Mouse (Mus musculus) heart, embryonic 10.5 days (tissue): ENCODE results near the gene Fam229a. TPM values are rescaled to one million over a fixed set of nuclear protein-coding genes. Genes with fewer than 3 reads are reported as not detected.
"Not testable (repeated sequence)": the region's sequence is repeated elsewhere in the genome, so short reads cannot be mapped to it uniquely, and the experiment has no call there.

Experiments used
- DNase-seq: peaks from one replicate; pipeline ENCODE4 v3.0.0-alpha.2; 2017; ENCODE audit warnings: low spot score
- H3K27ac ChIP-seq: fragments of 300-500 bp; sonication (generic); 2 replicates; pipeline ENCODE4 v1.5.1; 2016; ENCODE audit warnings: mild to moderate bottlenecking
- H3K27me3 ChIP-seq: fragments of 300-500 bp; sonication (generic); 2 replicates; pipeline ENCODE4 v1.6.1; 2016; ENCODE audit warnings: mild to moderate bottlenecking; ENCODE audit not compliant: poor library complexity, insufficient read depth, severe bottlenecking
- H3K36me3 ChIP-seq: fragments of 300-500 bp; sonication (generic); 2 replicates; pipeline ENCODE4 v1.6.1; 2016; ENCODE audit warnings: mild to moderate bottlenecking, moderate library complexity
- H3K4me1 ChIP-seq: fragments of 300-500 bp; sonication (generic); 2 replicates; pipeline ENCODE4 v1.6.1; 2016; ENCODE audit warnings: mild to moderate bottlenecking
- H3K4me3 ChIP-seq: fragments of 300-500 bp; sonication (generic); 2 replicates; pipeline ENCODE4 v1.5.1; 2016; ENCODE audit warnings: mild to moderate bottlenecking, moderate library complexity
- H3K9me3 ChIP-seq: fragments of 300-500 bp; sonication (generic); 2 replicates; pipeline ENCODE4 v1.6.1; 2016; ENCODE audit warnings: mild to moderate bottlenecking, moderate library complexity
- WGBS: fragments of 180-500 bp; shearing (Covaris S2); methylation state at CpG from one replicate; pipeline ENCODE4 v1.1.7; 2016; 5-methylcytosine and 5-hydroxymethylcytosine counted together
- polyA plus RNA-seq: library from polyadenylated mRNA; unstranded; fragments of >200 nt; fragmentation: Nextera tagmentation; extraction: Ambion mirVana; gene quantifications from 2 replicates; pipeline ENCODE4 v1.2.1, GENCODE M21; 2016

The Fam229a gene
- polyA plus RNA-seq, 1 experiment from 2014 or later, result not detected

DNA sequence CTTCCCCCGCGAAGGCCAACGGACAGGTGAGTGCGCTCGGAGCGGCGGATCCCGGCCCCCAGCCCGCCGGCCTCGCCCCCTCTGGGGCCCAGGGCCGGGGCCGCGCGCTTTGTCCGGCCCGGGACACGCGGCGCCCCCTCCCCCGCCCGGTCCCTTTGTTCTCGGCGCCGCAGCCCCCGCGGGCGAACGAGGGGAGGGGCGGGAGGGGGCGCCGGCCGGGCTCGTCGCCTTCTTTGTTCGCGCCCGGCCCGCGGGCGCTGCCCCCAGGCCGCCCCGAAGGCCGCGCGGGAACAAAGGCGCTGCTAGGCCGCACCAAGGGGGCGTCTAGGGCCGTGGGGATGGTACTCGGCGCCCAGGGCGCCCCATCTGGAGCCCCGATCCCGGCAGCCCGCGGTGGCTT lies 22.9 kb downstream of the Fam229a start:
- DNase-seq, result no peak
- peak overlapping the region; percentile 99 for H3K4me3 ChIP-seq
- peaks cover 35% of the 10 kb centered on the region for H3K4me1 ChIP-seq
- H3K27ac ChIP-seq, result peak overlapping the region; percentile 100
- WGBS, result 1% methylated on average over 47 of the region's 57 CpGs
- H3K36me3 ChIP-seq, result peaks cover 43% of the 10 kb centered on the region
- no peaks in the 10 kb centered on the region for H3K27me3 ChIP-seq
- no peaks in the 10 kb centered on the region for H3K9me3 ChIP-seq

DNA sequence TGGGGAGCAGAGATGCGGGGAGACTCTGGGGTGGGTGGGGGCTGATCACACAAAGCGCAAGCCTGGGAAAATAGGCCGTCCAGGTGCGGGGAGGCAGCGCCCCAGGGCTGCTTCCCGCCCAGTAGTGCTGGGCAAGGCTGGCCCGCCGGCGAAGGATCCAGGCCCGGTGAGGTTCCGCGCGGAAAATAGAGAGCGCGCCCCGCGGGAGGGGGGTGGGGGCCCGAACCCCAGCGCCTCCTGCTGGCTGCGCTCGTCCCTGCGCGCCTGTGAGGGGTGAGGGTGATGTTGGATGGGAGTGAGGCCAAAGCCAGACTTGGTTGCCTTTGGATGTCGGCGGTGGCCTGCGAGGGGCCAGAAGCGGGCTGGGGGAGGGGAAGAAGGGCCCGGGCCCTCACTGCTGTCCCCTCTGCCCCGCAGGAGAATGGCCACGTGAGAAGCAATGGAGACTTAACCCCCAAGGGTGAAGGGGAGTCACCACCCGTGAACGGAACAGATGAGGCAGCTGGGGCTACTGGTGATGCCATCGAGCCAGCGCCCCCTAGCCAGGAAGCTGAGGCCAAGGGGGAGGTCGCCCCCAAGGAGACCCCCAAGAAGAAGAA lies 23.4 kb downstream of the Fam229a start:
- peaks cover 33% of the 10 kb centered on the region for H3K4me1 ChIP-seq
- H3K27me3 ChIP-seq, result no peaks in the 10 kb centered on the region
- DNase-seq, result no peak
- H3K27ac ChIP-seq, result peak overlapping the region; percentile 100
- no peaks in the 10 kb centered on the region for H3K9me3 ChIP-seq
- peak overlapping the region; percentile 99 for H3K4me3 ChIP-seq
- peaks cover 46% of the 10 kb centered on the region for H3K36me3 ChIP-seq
- WGBS, result 0% methylated on average over 34 of the region's 35 CpGs

DNA sequence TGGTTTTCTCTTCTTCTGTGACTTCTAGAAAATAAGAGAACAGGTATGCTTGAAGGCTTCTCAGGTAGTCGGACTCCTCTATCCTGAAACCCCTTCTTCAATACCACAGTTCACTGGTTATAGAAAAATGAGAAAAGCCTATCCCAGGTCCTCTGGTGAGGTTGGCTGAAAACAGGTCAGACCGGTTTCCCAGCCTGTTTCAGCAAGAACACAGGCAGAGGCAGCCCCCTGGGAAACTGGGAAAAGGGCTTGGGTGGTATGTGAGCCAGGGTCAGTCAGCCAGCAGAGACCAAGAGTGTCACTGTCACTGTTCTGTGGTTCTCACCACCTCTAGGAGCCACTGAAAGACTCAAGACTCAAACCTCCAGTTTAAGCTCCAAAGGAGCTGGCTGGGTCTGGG lies 25.9 kb downstream of the Fam229a start:
- H3K27ac ChIP-seq, result no peak overlapping the region
- no peaks in the 10 kb centered on the region for H3K27me3 ChIP-seq
- no peak for DNase-seq
- H3K4me1 ChIP-seq, result peaks cover 25% of the 10 kb centered on the region
- no peak overlapping the region for H3K4me3 ChIP-seq
- whole genome bisulfite sequencing, result 50% methylated on average over 2 of the region's 2 CpGs
- peaks cover 71% of the 10 kb centered on the region for H3K36me3 ChIP-seq
- no peaks in the 10 kb centered on the region for H3K9me3 ChIP-seq

DNA sequence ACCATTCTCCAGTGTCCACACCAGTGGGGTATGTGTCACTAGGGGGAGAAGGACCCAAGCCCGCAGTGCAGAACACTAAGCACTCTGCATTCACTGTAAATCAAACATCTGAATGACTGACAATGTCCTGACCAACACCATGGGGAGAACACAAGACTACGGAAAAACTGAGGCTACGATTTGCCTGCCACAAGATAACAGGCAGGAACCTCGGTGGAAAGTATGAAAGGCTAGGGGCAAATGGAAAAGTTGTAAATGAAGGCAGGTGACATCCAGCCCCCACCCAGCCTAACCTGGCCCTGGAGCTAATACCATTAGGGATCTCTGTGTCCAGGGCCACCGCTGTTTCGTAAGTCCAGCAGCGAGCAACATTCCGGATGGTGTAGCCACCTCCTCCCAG lies 27.5 kb downstream of the Fam229a start:
- WGBS, result 79% methylated on average over 8 of the region's 8 CpGs
- peaks cover 87% of the 10 kb centered on the region for H3K36me3 ChIP-seq
- no peak for DNase-seq

DNA sequence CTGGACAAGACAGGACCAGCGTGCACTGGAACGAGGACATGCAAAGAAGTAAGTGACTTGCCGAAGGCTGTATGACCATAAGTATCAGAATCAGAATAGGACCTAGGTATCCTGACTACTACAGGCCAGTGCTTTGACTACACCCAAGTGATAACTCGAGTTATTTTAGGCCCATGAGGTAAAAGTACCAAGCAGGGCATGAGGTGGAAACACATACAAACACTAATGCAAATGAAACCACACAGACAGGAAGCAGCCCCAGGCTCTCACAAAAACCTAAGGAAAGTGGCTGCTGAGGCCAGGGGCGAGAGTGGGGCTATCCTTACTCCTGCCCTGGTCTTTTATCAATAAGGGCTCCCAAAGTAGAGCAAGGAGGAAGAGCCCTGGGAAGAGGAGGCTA lies 34.3 kb downstream of the Fam229a start:
- 80% methylated on average over 5 of the region's 5 CpGs for WGBS
- Histone ChIP-seq H3K27ac (no peak overlapping the region), H3K36me3 (peaks cover 94% of the 10 kb centered on the region), H3K9me3 (no peaks in the 10 kb centered on the region), H3K4me1 (no peaks in the 10 kb centered on the region; the same call in 1 of the 2 replicates), H3K27me3 (no peaks in the 10 kb centered on the region), H3K4me3 (no peak overlapping the region)
- no peak for DNase-seq

More for the DNA sequence above, 27.5 kb downstream of the Fam229a start:
- Histone ChIP-seq H3K27me3 (no peaks in the 10 kb centered on the region), H3K4me1 (peaks cover 11% of the 10 kb centered on the region), H3K27ac (no peak overlapping the region), H3K4me3 (no peak overlapping the region), H3K9me3 (no peaks in the 10 kb centered on the region)

DNA sequence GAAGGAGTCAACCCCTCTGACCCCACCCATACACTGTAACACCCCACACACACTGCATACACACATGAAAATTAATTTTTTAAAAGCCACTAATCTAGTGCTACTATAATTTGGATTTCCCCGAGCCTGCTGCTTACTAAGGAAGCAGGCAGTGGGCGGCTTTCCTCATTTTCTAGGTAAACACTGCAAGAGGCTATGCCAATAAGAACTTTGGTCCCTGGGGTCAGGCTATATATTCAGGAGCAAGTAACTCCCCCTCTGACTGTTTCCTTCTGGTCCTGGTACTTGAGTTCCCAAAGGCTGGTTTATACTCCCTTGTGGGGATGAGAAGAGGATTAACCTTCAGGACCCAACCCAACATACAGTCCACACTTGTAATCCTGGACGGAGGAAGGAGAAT lies 34.9 kb downstream of the Fam229a start:
- 87% methylated on average over 3 of the region's 3 CpGs for WGBS
- H3K9me3 ChIP-seq, result no peaks in the 10 kb centered on the region

DNA sequence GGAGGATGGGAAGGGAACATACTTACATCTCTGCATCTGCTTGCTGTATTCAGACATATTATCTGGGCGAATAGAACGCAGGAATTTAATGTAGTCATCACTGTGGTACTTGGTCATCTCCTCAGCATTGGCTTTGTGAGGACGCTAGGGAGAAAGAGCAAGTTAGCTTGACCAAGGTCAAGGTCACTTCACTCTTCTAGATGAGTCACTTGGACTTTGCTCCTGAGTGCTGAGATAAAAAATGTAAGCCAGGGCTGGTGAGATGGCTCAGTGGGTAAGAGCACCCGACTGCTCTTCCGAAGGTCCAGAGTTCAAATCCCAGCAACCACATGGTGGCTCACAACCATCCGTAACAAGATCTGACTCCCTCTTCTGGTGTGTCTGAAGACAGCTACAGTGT lies 37.9 kb downstream of the Fam229a start:
- peaks cover 88% of the 10 kb centered on the region for H3K36me3 ChIP-seq
- not testable (repeated sequence) for H3K4me1 ChIP-seq, H3K9me3 ChIP-seq, H3K27ac ChIP-seq, H3K27me3 ChIP-seq, DNase-seq, H3K4me3 ChIP-seq
- 87% methylated on average over 6 of the region's 6 CpGs for WGBS

More for the DNA sequence above, 34.9 kb downstream of the Fam229a start:
- DNase-seq, result no peak
- H3K27ac ChIP-seq, result no peak overlapping the region
- peaks cover 93% of the 10 kb centered on the region for H3K36me3 ChIP-seq
- no peaks in the 10 kb centered on the region for H3K27me3 ChIP-seq
- no peaks in the 10 kb centered on the region; the same call in 1 of the 2 replicates for H3K4me1 ChIP-seq
- H3K4me3 ChIP-seq, result no peak overlapping the region

DNA sequence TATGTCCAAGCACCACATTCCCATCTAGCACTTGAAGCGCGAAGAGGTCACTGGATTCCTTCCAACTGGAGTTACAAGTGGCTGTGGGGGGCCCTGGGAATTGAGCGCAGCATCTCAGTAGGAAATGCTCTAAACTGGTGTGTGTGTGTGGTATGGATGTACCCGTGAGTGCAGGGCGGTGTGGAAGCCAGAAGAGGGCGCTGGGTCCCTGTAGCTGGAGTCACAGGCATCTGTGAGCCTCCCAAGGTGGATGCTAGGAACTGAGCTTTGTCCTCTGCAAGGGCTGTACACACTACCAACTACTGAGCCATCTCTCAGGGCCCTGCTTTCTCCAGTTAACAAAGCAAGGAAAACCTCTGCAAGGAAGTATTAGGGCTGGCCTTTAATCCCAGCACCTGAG lies 49.0 kb downstream of the Fam229a start:
- peak overlapping the region; percentile 8; the same call in 1 of the 2 replicates for H3K4me3 ChIP-seq
- WGBS, result 87% methylated on average over 6 of the region's 6 CpGs
- peaks cover 14% of the 10 kb centered on the region for H3K4me1 ChIP-seq
- peaks cover 55% of the 10 kb centered on the region for H3K36me3 ChIP-seq
- DNase-seq, result no peak
- no peaks in the 10 kb centered on the region for H3K9me3 ChIP-seq
- no peaks in the 10 kb centered on the region for H3K27me3 ChIP-seq
- no peak overlapping the region for H3K27ac ChIP-seq

Other genes starting within 250 kb of the Fam229a start
- 1.1 and 2.7 TPM in 2 replicates for gene C77080, start 229.8 kb upstream of the Fam229a start, polyA plus RNA-seq
- 0.42 and 1.2 TPM in 2 replicates for gene Sync, start 203.6 kb upstream of the Fam229a start, polyA plus RNA-seq
- gene Rbbp4, start 155.8 kb upstream of the Fam229a start, polyA plus RNA-seq, result 329 and 377 TPM in 2 replicates
- gene Zbtb8os, start 155.5 kb upstream of the Fam229a start, polyA plus RNA-seq, result 50.0 and 58.8 TPM in 2 replicates
- gene Zbtb8a, start 113.1 kb upstream of the Fam229a start, polyA plus RNA-seq, result 7.5 and 9.3 TPM in 2 replicates
- 3.4 and 3.9 TPM in 2 replicates for gene Zbtb8b, start 50.3 kb upstream of the Fam229a start, polyA plus RNA-seq
- 22.4 and 22.9 TPM in 2 replicates for gene Bsdc1, start 29.6 kb upstream of the Fam229a start, polyA plus RNA-seq
- gene Tssk3, start 168 bp upstream of the Fam229a start, polyA plus RNA-seq, result not detected in 2 replicates
- 535 and 802 TPM in 2 replicates for gene Marcksl1, start 22.4 kb downstream of the Fam229a start, polyA plus RNA-seq
- gene Hdac1, start 51.5 kb downstream of the Fam229a start, polyA plus RNA-seq, result 201 and 237 TPM in 2 replicates
- 3.0 and 6.3 TPM in 2 replicates for gene Lck, start 82.5 kb downstream of the Fam229a start, polyA plus RNA-seq
- 1.6 and 3.6 TPM in 2 replicates for gene Fam167b, start 87.4 kb downstream of the Fam229a start, polyA plus RNA-seq
- gene Eif3i, start 109.5 kb downstream of the Fam229a start, polyA plus RNA-seq, result 212 and 236 TPM in 2 replicates
- gene Tmem234, start 109.5 kb downstream of the Fam229a start, polyA plus RNA-seq, result 184 and 200 TPM in 2 replicates
- 1.1 and 1.7 TPM in 2 replicates for gene Dcdc2b, start 123.1 kb downstream of the Fam229a start, polyA plus RNA-seq
- gene Iqcc, start 127.9 kb downstream of the Fam229a start, polyA plus RNA-seq, result 24.0 and 29.4 TPM in 2 replicates
- 37.1 and 43.0 TPM in 2 replicates for gene Ccdc28b, start 132.8 kb downstream of the Fam229a start, polyA plus RNA-seq
- gene Txlna, start 149.9 kb downstream of the Fam229a start, polyA plus RNA-seq, result 71.7 and 72.4 TPM in 2 replicates
- 13.6 and 17.2 TPM in 2 replicates for gene Kpna6, start 181.6 kb downstream of the Fam229a start, polyA plus RNA-seq
- gene Tmem39b, start 205.6 kb downstream of the Fam229a start, polyA plus RNA-seq, result 8.2 and 12.2 TPM in 2 replicates